Mouse (Mus musculus) liver, embryonic 14.5 days (tissue): ENCODE measurements around the gene Dbn1. TPM values are rescaled to one million over a fixed set of nuclear protein-coding genes. Genes with fewer than 3 reads are reported as not detected.

Experiments used
- ATAC-seq: fragments of 200-750 bp; cut with Nextera tagmentation; 2 replicates; pipeline ENCODE4 v1.8.0; 2017; ENCODE audit warnings: moderate number of reproducible peaks, mild to moderate bottlenecking, moderate library complexity; ENCODE audit not compliant: insufficient read depth
- DNase-seq, 3 experiments: peaks; one replicate each; pipeline ENCODE4 v3.0.0-alpha.2; 2012 to 2013; ENCODE audit warnings: low read depth in 3 of 3, low spot score in 3 of 3
- H3K27ac ChIP-seq: fragments of 300-500 bp; sonication (generic); 2 replicates; pipeline ENCODE4 v1.5.1; 2014; ENCODE audit warnings: moderate library complexity, mild to moderate bottlenecking, control low read depth, inconsistent platforms
- H3K27me3 ChIP-seq: fragments of 300-500 bp; sonication (generic); 2 replicates; pipeline ENCODE4 v1.6.1; 2014; ENCODE audit warnings: mild to moderate bottlenecking, low read length, moderate library complexity; ENCODE audit not compliant: control insufficient read depth, insufficient read depth
- H3K36me3 ChIP-seq: fragments of 300-500 bp; sonication (generic); replicated peaks from 2 replicates; pipeline ENCODE4 v1.6.1; 2014; ENCODE audit warnings: low read depth; ENCODE audit not compliant: control insufficient read depth, insufficient read depth
- H3K4me1 ChIP-seq, 2 experiments: fragments of 200-500 bp in 1 of 2; fragments of 300-500 bp in 1 of 2; sonication (generic) in 1 of 2; replicated peaks; 2 replicates each; pipeline ENCODE4 v1.6.1; 2012 to 2014; ENCODE audit warnings: antibody characterized with exemption in 1 of 2, inconsistent platforms in 1 of 2, low read length in 1 of 2; ENCODE audit not compliant: control insufficient read depth in 2 of 2, insufficient read depth in 2 of 2
- H3K4me2 ChIP-seq: fragments of 300-500 bp; sonication (generic); 2 replicates; pipeline ENCODE4 v1.6.1; 2014; ENCODE audit warnings: low read depth, mild to moderate bottlenecking, control low read depth, moderate library complexity
- H3K4me3 ChIP-seq, 2 experiments: fragments of 200-500 bp in 1 of 2; fragments of 300-500 bp in 1 of 2; sonication (generic) in 1 of 2; 2 replicates each; pipeline ENCODE4 v1.5.1; 2012 to 2014; ENCODE audit warnings: low read depth in 2 of 2, low read length in 2 of 2, mild to moderate bottlenecking in 2 of 2, control low read depth in 1 of 2, inconsistent platforms in 1 of 2, moderate library complexity in 1 of 2; ENCODE audit not compliant: insufficient read depth in 1 of 2
- H3K9ac ChIP-seq: fragments of 300-500 bp; sonication (generic); replicated peaks from 2 replicates; pipeline ENCODE4 v1.6.1; 2014; ENCODE audit warnings: mild to moderate bottlenecking, control low read depth, moderate library complexity
- H3K9me3 ChIP-seq: fragments of 300-500 bp; sonication (generic); 2 replicates; pipeline ENCODE4 v1.6.1; 2016; ENCODE audit warnings: low read length, mixed read lengths; ENCODE audit not compliant: control insufficient read depth
- CTCF ChIP-seq: IDR thresholded peaks from 2 replicates; pipeline ENCODE4 v1.5.1; 2016; ENCODE audit warnings: antibody characterized with exemption, low read depth, control low read depth
- EP300 ChIP-seq: IDR thresholded peaks from 2 replicates; pipeline ENCODE4 v1.6.1; 2016; ENCODE audit warnings: antibody characterized with exemption, low read depth
- WGBS: fragments of 180-500 bp; shearing (Covaris S2); extraction: QIAGEN DNeasy Blood & Tissue Kit; methylation state at CpG from one replicate; pipeline ENCODE4 v1.1.7; 2014; ENCODE audit not compliant: insufficient replicate concordance; 5-methylcytosine and 5-hydroxymethylcytosine counted together
- polyA plus RNA-seq, 2 experiments: library from polyadenylated mRNA; depleted of rRNA in 1 of 2; stranded (reverse) in 1 of 2; unstranded in 1 of 2; fragments of >200 nt; fragmentation: Nextera tagmentation in 1 of 2; extraction: Ambion mirVana in 1 of 2; gene quantifications; 2 replicates each; pipeline versions ENCODE4 v1.2.1 to v1.2.3; 2012 to 2014

The Dbn1 gene
- polyA plus RNA-seq, 2 experiments: 3.7 to 5.3 TPM

DNA sequence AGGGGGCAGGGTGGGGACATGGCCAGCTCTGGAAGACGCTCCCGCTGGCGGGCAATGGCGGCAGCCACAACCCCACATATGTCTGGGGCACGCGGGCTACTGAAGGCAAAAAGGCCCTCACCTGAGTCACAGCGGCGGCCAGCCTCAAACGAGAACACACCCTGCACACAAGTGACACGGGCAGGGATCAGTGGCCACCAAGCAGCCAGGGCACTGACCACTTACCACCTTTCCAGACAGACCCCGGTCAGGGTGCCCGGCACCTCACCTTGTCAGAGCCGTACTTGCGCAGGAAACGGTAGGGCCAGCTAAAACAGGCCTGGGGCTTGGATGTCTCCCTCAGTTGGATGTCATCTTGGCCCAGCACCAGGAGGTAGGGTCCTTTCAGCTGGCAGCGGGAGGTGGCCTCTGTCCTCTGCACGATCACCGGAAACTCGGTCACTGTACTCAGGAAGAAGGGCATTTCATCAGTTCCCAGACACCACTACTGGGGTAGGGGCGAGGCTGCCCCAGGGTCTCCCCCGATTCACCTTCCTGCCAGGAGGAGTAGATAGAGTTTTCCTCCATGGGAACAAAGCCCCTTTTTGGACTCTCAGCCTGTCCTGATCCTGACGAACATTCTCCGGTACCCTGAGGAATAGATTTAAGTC, 36.2 kb upstream of the Dbn1 start:
- no peaks in the 10 kb centered on the region for H3K27me3 ChIP-seq
- H3K4me2 ChIP-seq: no peak overlapping the region
- H3K4me3 ChIP-seq: no peak overlapping the region
- no peak for TF ChIP-seq CTCF
- no peak for TF ChIP-seq EP300
- H3K4me1 ChIP-seq: peaks cover 0 to 14% of the 10 kb centered on the region in 2 experiments; a peak in 1 of 4 replicates
- no peak for ATAC-seq
- no peak overlapping the region for H3K27ac ChIP-seq
- no peak overlapping the region for H3K9ac ChIP-seq
- WGBS: 79% methylated on average over 23 of the region's 23 CpGs
- no peaks in the 10 kb centered on the region for H3K36me3 ChIP-seq
- H3K9me3 ChIP-seq: no peaks in the 10 kb centered on the region
- no peak for DNase-seq

DNA sequence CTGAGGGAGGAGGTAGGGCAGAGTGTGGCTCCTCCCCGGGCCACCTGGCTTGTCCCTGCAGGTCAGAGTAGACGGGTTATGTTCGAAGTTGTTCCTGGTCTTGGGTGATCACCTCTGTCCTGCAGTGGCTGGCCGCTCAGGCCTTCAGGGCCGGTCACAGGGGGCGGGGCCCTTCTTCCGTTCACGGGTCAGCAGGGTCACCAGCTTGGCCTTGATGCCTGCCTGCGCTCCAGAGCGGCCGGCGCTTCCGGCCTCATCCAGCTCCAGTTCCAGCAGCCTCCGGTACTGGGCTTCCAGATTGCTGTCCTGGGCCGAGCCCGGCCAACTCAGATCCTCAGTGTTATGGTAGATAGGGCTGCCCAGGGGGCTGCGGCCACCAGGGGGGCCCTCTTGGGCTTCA, 35.4 kb upstream of the Dbn1 start:
- H3K36me3 ChIP-seq: no peaks in the 10 kb centered on the region
- no peak overlapping the region for H3K9ac ChIP-seq
- WGBS: 80% methylated on average over 17 of the region's 17 CpGs
- no peaks in the 10 kb centered on the region for H3K27me3 ChIP-seq
- H3K9me3 ChIP-seq: no peaks in the 10 kb centered on the region
- H3K27ac ChIP-seq: no peak overlapping the region
- no peak overlapping the region for H3K4me2 ChIP-seq
- DNase-seq (no peak), ATAC-seq (peak; percentile 42)
- no peak overlapping the region for H3K4me3 ChIP-seq
- TF ChIP-seq EP300 (no peak), CTCF (no peak)
- H3K4me1 ChIP-seq: peaks cover 0 to 6% of the 10 kb centered on the region in 2 experiments; a peak in 1 of 4 replicates

GRCm38 (mm10) chr13:55522730-55523129, 34.8 kb upstream of the Dbn1 start:
- Histone ChIP-seq H3K27me3 (no peaks in the 10 kb centered on the region), H3K4me1 (peaks cover 0 to 5% of the 10 kb centered on the region in 2 experiments; a peak in 1 of 4 replicates), H3K27ac (no peak overlapping the region), H3K9me3 (no peaks in the 10 kb centered on the region), H3K4me2 (no peak overlapping the region), H3K4me3 (no peak overlapping the region), H3K9ac (no peak overlapping the region), H3K36me3 (no peaks in the 10 kb centered on the region)
- ATAC-seq (no peak), DNase-seq (no peak)
- WGBS: 62% methylated on average over 8 of the region's 8 CpGs
- no peak for TF ChIP-seq CTCF
- TF ChIP-seq EP300: no peak

DNA sequence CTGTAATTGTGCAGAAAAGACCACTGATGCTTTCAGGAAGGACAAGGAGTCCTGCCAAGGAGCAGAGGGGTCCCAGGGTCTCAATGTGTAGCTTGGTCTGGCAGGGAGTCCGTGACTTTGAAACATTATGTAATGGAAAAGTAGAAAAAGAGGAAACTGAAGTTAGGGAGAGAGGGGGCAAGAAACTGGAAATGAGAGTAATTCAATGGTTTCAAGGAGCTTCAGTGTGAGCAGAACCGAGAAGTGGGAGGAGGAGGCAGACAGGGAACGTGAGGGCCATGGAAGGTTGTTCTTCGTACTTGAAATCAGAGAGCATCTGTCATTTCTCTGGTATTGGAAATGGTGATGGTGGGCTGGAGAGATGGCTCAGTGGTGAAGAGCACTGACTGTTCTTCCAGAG, 31.7 kb upstream of the Dbn1 start:
- TF ChIP-seq EP300 (no peak), CTCF (no peak)
- no peak overlapping the region for H3K9ac ChIP-seq
- no peaks in the 10 kb centered on the region for H3K27me3 ChIP-seq
- no peak for ATAC-seq
- no peaks in the 10 kb centered on the region for H3K4me1 ChIP-seq
- H3K9me3 ChIP-seq: no peaks in the 10 kb centered on the region
- no peak overlapping the region for H3K27ac ChIP-seq
- no peak overlapping the region for H3K4me2 ChIP-seq
- WGBS: 38% methylated on average over 4 of the region's 4 CpGs
- DNase-seq: no peak
- no peak overlapping the region for H3K4me3 ChIP-seq
- H3K36me3 ChIP-seq: no peaks in the 10 kb centered on the region

DNA sequence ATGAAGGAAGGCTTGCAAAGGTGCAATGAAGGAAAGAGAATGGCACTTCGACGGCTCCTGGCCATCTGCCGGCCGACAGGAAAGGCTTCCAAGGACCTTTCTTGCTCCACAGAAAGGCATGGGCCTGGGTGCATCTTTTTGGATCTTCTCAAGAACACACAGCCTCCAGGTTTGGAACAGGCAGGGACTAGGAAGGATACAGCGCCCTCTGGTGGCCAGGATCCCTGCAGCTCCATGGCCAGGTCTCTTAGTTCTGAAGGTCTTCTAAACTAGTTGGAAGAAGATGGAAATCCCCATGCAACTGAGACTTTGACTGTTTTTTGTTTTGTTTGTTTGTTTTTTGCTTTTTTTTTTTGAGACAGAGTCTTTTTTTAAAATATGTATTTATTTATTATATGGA, 29.0 kb upstream of the Dbn1 start:
- H3K27me3 ChIP-seq: no peaks in the 10 kb centered on the region; the same call in 1 of the 2 replicates
- no peak overlapping the region for H3K27ac ChIP-seq
- peak in 2 of 3 experiments; percentile 51 to 65 for DNase-seq
- TF ChIP-seq EP300 (no peak), CTCF (peak; percentile 95)
- no peak overlapping the region for H3K9ac ChIP-seq
- H3K9me3 ChIP-seq: no peaks in the 10 kb centered on the region
- 1% methylated on average over 5 of the region's 5 CpGs for WGBS
- H3K36me3 ChIP-seq: no peaks in the 10 kb centered on the region
- no peak for ATAC-seq
- H3K4me1 ChIP-seq: peaks cover 4 to 6% of the 10 kb centered on the region in 2 experiments; a peak in 3 of 4 replicates
- no peak overlapping the region for H3K4me2 ChIP-seq
- no peak overlapping the region for H3K4me3 ChIP-seq
